Mouse (Mus musculus): Measurements from ENCODE around the gene Ggt5. TPM values are rescaled to one million over a fixed set of nuclear protein-coding genes. Genes with fewer than 3 reads are reported as not detected.

The Ggt5 gene
- total and polyA plus RNA-seq, 3 experiments, result 3.8 to 41.9 (median 7.9) TPM

GRCm38 (mm10) chr10:75627490-75627889 lies 38.4 kb downstream of the Ggt5 start:
- H3K4me1 ChIP-seq (ENCODE audit: control insufficient read depth, insufficient read depth, low read length), result peaks cover 6% of the 10 kb centered on the region; the same call in 1 of the 2 replicates
- H3K4me3 ChIP-seq, result no peak overlapping the region
- H3K79me2 ChIP-seq (replicated peaks; ENCODE audit: control insufficient read depth, insufficient read depth, low read length), result no peaks in the 10 kb centered on the region
- intact Hi-C loops (cut with DNase I), result no loop called here
- no peak overlapping the region for H3K9ac ChIP-seq (ENCODE audit: low read depth, low read length)
- peak; percentile 37 to 45 for DNase-seq
- WGBS, result 41% methylated on average over 3 of the region's 3 CpGs
- no peak overlapping the region for H3K27ac ChIP-seq
- TF ChIP-seq EP300 (IDR thresholded peaks at IDR 0.05; ENCODE audit: insufficient read depth, low read depth, low read length), result no peak
- no peak for TF ChIP-seq CTCF (IDR thresholded peaks at IDR 0.05)
- TF ChIP-seq POLR2A (IDR thresholded peaks at IDR 0.05; ENCODE audit: insufficient read depth, low read depth, low read length), result no peak
- H3K36me3 ChIP-seq (ENCODE audit: control insufficient read depth, insufficient read depth, low read length), result no peaks in the 10 kb centered on the region
- no peaks in the 10 kb centered on the region for H3K27me3 ChIP-seq (ENCODE audit: control insufficient read depth, insufficient read depth, low read length)

GRCm38 (mm10) chr10:75632633-75633032 lies 43.5 kb downstream of the Ggt5 start:
- intact Hi-C loops (cut with DNase I), result no loop called here
- Histone ChIP-seq H3K4me3 (no peak overlapping the region), H3K36me3 (ENCODE audit: control insufficient read depth, insufficient read depth, low read length) (no peaks in the 10 kb centered on the region), H3K9ac (ENCODE audit: low read depth, low read length) (no peak overlapping the region), H3K27ac (peak overlapping the region; percentile 59), H3K79me2 (replicated peaks; ENCODE audit: control insufficient read depth, insufficient read depth, low read length) (no peaks in the 10 kb centered on the region), H3K4me1 (ENCODE audit: control insufficient read depth, insufficient read depth, low read length) (peaks cover 2% of the 10 kb centered on the region; the same call in 1 of the 2 replicates), H3K27me3 (ENCODE audit: control insufficient read depth, insufficient read depth, low read length) (no peaks in the 10 kb centered on the region)
- TF ChIP-seq EP300 (IDR thresholded peaks at IDR 0.05; ENCODE audit: insufficient read depth, low read depth, low read length) (0 out of 2 replicates have a peak, but pooled peaks have one; percentile 38), POLR2A (IDR thresholded peaks at IDR 0.05; ENCODE audit: insufficient read depth, low read depth, low read length) (no peak)
- 19% methylated on average over 5 of the region's 5 CpGs for WGBS
- peak; percentile 55 to 79 for DNase-seq

GRCm38 (mm10) chr10:75633048-75633447 lies 43.9 kb downstream of the Ggt5 start:
- Histone ChIP-seq H3K27me3 (ENCODE audit: control insufficient read depth, insufficient read depth, low read length) (no peaks in the 10 kb centered on the region), H3K9ac (ENCODE audit: low read depth, low read length) (no peak overlapping the region), H3K36me3 (ENCODE audit: control insufficient read depth, insufficient read depth, low read length) (no peaks in the 10 kb centered on the region), H3K4me1 (ENCODE audit: control insufficient read depth, insufficient read depth, low read length) (peaks cover 2% of the 10 kb centered on the region; the same call in 1 of the 2 replicates), H3K27ac (peak overlapping the region; percentile 45), H3K4me3 (no peak overlapping the region), H3K79me2 (replicated peaks; ENCODE audit: control insufficient read depth, insufficient read depth, low read length) (no peaks in the 10 kb centered on the region)
- TF ChIP-seq POLR2A (IDR thresholded peaks at IDR 0.05; ENCODE audit: insufficient read depth, low read depth, low read length) (no peak), CTCF (IDR thresholded peaks at IDR 0.05) (no peak), EP300 (IDR thresholded peaks at IDR 0.05; ENCODE audit: insufficient read depth, low read depth, low read length) (no peak)
- intact Hi-C loops (cut with DNase I), result no loop called here
- WGBS, result 69% methylated on average over 5 of the region's 5 CpGs
- DNase-seq, result peak; percentile 59 to 63

- intact Hi-C loops (cut with DNase I), result no loop called here
- no peak overlapping the region for H3K4me3 ChIP-seq
- peak overlapping the region; percentile 45 for H3K27ac ChIP-seq
- peaks cover 2% of the 10 kb centered on the region; the same call in 1 of the 2 replicates for H3K4me1 ChIP-seq (ENCODE audit: control insufficient read depth, insufficient read depth, low read length)
- H3K9ac ChIP-seq (ENCODE audit: low read depth, low read length), result no peak overlapping the region
- TF ChIP-seq CTCF (IDR thresholded peaks at IDR 0.05) (no peak), EP300 (IDR thresholded peaks at IDR 0.05; ENCODE audit: insufficient read depth, low read depth, low read length) (no peak), POLR2A (IDR thresholded peaks at IDR 0.05; ENCODE audit: insufficient read depth, low read depth, low read length) (no peak)
- DNase-seq, result peak in 1 of 2 experiments; percentile 7
- 68% methylated on average over 13 of the region's 14 CpGs for WGBS
- no peaks in the 10 kb centered on the region for H3K79me2 ChIP-seq (replicated peaks; ENCODE audit: control insufficient read depth, insufficient read depth, low read length)
- no peaks in the 10 kb centered on the region for H3K36me3 ChIP-seq (ENCODE audit: control insufficient read depth, insufficient read depth, low read length)
- no peaks in the 10 kb centered on the region for H3K27me3 ChIP-seq (ENCODE audit: control insufficient read depth, insufficient read depth, low read length)
Observed at GRCm38 (mm10) chr10:75633576-75634139, 44.5 kb downstream of the Ggt5 start.

GRCm38 (mm10) chr10:75634610-75635009 lies 45.5 kb downstream of the Ggt5 start:
- Histone ChIP-seq H3K27ac (no peak overlapping the region), H3K4me3 (no peak overlapping the region), H3K4me1 (ENCODE audit: control insufficient read depth, insufficient read depth, low read length) (peaks cover 2% of the 10 kb centered on the region; the same call in 1 of the 2 replicates), H3K79me2 (replicated peaks; ENCODE audit: control insufficient read depth, insufficient read depth, low read length) (no peaks in the 10 kb centered on the region), H3K36me3 (ENCODE audit: control insufficient read depth, insufficient read depth, low read length) (no peaks in the 10 kb centered on the region), H3K9ac (ENCODE audit: low read depth, low read length) (no peak overlapping the region), H3K27me3 (ENCODE audit: control insufficient read depth, insufficient read depth, low read length) (no peaks in the 10 kb centered on the region)
- intact Hi-C loops (cut with DNase I), result loop anchor here (1.0 to 5.0 kb wide), 3 partner anchors 43 to 71 kb away; no protein-coding TSS in a partner anchor
- WGBS, result 96% methylated on average over 8 of the region's 8 CpGs
- DNase-seq, result peak in 1 of 2 experiments; percentile 1
- TF ChIP-seq POLR2A (IDR thresholded peaks at IDR 0.05; ENCODE audit: insufficient read depth, low read depth, low read length) (no peak), EP300 (IDR thresholded peaks at IDR 0.05; ENCODE audit: insufficient read depth, low read depth, low read length) (no peak)

- no peaks in the 10 kb centered on the region for H3K36me3 ChIP-seq (ENCODE audit: control insufficient read depth, insufficient read depth, low read length)
- H3K27ac ChIP-seq, result no peak overlapping the region
- H3K79me2 ChIP-seq (replicated peaks; ENCODE audit: control insufficient read depth, insufficient read depth, low read length), result no peaks in the 10 kb centered on the region
- TF ChIP-seq CTCF (IDR thresholded peaks at IDR 0.05), result no peak
- TF ChIP-seq POLR2A (IDR thresholded peaks at IDR 0.05; ENCODE audit: insufficient read depth, low read depth, low read length), result no peak
- TF ChIP-seq EP300 (IDR thresholded peaks at IDR 0.05; ENCODE audit: insufficient read depth, low read depth, low read length), result no peak
- no peaks in the 10 kb centered on the region for H3K27me3 ChIP-seq (ENCODE audit: control insufficient read depth, insufficient read depth, low read length)
- 66% methylated on average over 14 of the region's 14 CpGs for WGBS
- peaks cover 2% of the 10 kb centered on the region; the same call in 1 of the 2 replicates for H3K4me1 ChIP-seq (ENCODE audit: control insufficient read depth, insufficient read depth, low read length)
- DNase-seq, result peak in 1 of 2 experiments; percentile 2
- intact Hi-C loops (cut with DNase I), result loop anchor here (1.0 to 5.0 kb wide), 3 partner anchors 42 to 70 kb away; no protein-coding TSS in a partner anchor
- no peak overlapping the region for H3K4me3 ChIP-seq
- H3K9ac ChIP-seq (ENCODE audit: low read depth, low read length), result no peak overlapping the region
Observed at GRCm38 (mm10) chr10:75635019-75635692, 46.0 kb downstream of the Ggt5 start.
